Mouse (Mus musculus) intestine, embryonic 14.5 days (tissue): ENCODE measurements at regions not wholly inside any gene's neighbourhood (a gene's known extent, or its start where the extent isn't known, plus 50 kb on each side); places are given as distances from the start of the nearest gene placed in this dataset.

Experiments
- ATAC-seq: fragments of 200-750 bp; cut with Nextera tagmentation; replicated peaks from 2 replicates; pipeline ENCODE4 v1.8.0; 2017; ENCODE audit warnings: low read depth, moderate number of reproducible peaks, moderate TSS enrichment, moderate library complexity; ENCODE audit not compliant: low FRiP score, low TSS enrichment
- DNase-seq: peaks from one replicate; pipeline ENCODE4 v3.0.0-alpha.2; 2018; ENCODE audit warnings: low spot score
- H3K27ac ChIP-seq: fragments of 300-500 bp; sonication (generic); 2 replicates; pipeline ENCODE4 v1.5.1; 2014; ENCODE audit warnings: low read depth, mild to moderate bottlenecking, control low read depth
- H3K27me3 ChIP-seq: fragments of 300-500 bp; sonication (generic); replicated peaks from 2 replicates; pipeline ENCODE4 v1.6.1; 2014; ENCODE audit warnings: low read length, control low read depth; ENCODE audit not compliant: control insufficient read depth, insufficient read depth
- H3K36me3 ChIP-seq: fragments of 300-500 bp; sonication (generic); 2 replicates; pipeline ENCODE4 v1.6.1; 2014; ENCODE audit warnings: low read length, control low read depth; ENCODE audit not compliant: control insufficient read depth, insufficient read depth
- H3K4me1 ChIP-seq: fragments of 300-500 bp; sonication (generic); replicated peaks from 2 replicates; pipeline ENCODE4 v1.6.1; 2014; ENCODE audit warnings: low read length, control low read depth, mixed read lengths; ENCODE audit not compliant: control insufficient read depth, insufficient read depth
- H3K4me2 ChIP-seq: fragments of 300-500 bp; sonication (generic); 2 replicates; pipeline ENCODE4 v1.6.1; 2014; ENCODE audit warnings: low read length
- H3K4me3 ChIP-seq: fragments of 300-500 bp; sonication (generic); 2 replicates; pipeline ENCODE4 v1.5.1; 2014; ENCODE audit warnings: low read depth, low read length, control low read depth, mixed read lengths
- H3K9ac ChIP-seq: fragments of 300-500 bp; sonication (generic); 2 replicates; pipeline ENCODE4 v1.6.1; 2014; ENCODE audit warnings: mild to moderate bottlenecking, low read length
- H3K9me3 ChIP-seq: fragments of 300-500 bp; sonication (generic); 2 replicates; pipeline ENCODE4 v1.6.1; 2016; ENCODE audit warnings: low read length, control low read depth; ENCODE audit not compliant: control insufficient read depth
- WGBS: fragments of 180-500 bp; shearing (Covaris S2); extraction: QIAGEN DNeasy Blood & Tissue Kit; methylation state at CpG from one replicate; pipeline ENCODE4 v1.1.7; 2014; 5-methylcytosine and 5-hydroxymethylcytosine counted together

GRCm38 (mm10) chr13:107835756-107836385 lies 208.4 kb upstream of the Smim15 start:
- Histone ChIP-seq H3K27ac (no peak overlapping the region), H3K9me3 (no peaks in the 10 kb centered on the region), H3K9ac (no peak overlapping the region), H3K27me3 (no peaks in the 10 kb centered on the region), H3K4me3 (no peak overlapping the region), H3K36me3 (no peaks in the 10 kb centered on the region), H3K4me1 (peaks cover 29% of the 10 kb centered on the region), H3K4me2 (no peak overlapping the region)
- ATAC-seq, result no peak
- DNase-seq, result no peak
- WGBS, result 59% methylated on average over 9 of the region's 9 CpGs

DNA sequence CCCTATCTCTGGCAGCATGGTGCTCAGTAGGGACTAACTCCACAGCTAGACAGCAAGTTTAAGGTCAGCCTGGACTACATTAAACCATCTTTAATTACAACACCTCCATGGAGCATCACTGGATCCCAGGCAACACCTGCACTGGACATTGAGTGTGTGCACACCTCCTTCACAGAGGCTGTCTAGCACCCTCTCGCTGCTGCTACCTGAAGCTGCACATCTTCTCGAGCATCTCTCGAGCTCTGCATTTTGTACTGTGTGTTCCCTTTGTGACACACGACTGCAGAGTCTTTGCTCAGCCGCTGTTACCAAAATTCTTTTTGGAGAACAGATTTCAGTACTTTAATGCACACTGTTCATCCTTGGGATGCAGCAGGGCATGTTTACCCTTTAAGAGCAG lies 212.2 kb upstream of the Smim15 start:
- H3K9me3 ChIP-seq, result no peaks in the 10 kb centered on the region
- H3K27me3 ChIP-seq, result no peaks in the 10 kb centered on the region
- ATAC-seq (no peak), DNase-seq (no peak)
- H3K4me1 ChIP-seq, result peaks cover 15% of the 10 kb centered on the region
- WGBS, result 56% methylated on average over 5 of the region's 5 CpGs
- no peaks in the 10 kb centered on the region for H3K36me3 ChIP-seq
- H3K27ac ChIP-seq, result no peak overlapping the region
- no peak overlapping the region for H3K4me2 ChIP-seq
- H3K9ac ChIP-seq, result no peak overlapping the region
- no peak overlapping the region for H3K4me3 ChIP-seq

- no peak overlapping the region for H3K27ac ChIP-seq
- H3K27me3 ChIP-seq, result no peaks in the 10 kb centered on the region
- H3K9ac ChIP-seq, result no peak overlapping the region
- H3K4me3 ChIP-seq, result peak overlapping the region; percentile 20; the same call in 1 of the 2 replicates
- H3K9me3 ChIP-seq, result no peaks in the 10 kb centered on the region
- H3K36me3 ChIP-seq, result no peaks in the 10 kb centered on the region
- ATAC-seq (peak; percentile 100), DNase-seq (peak; percentile 94)
- WGBS, result 2% methylated on average over 17 of the region's 17 CpGs
- H3K4me1 ChIP-seq, result peaks cover 21% of the 10 kb centered on the region
- H3K4me2 ChIP-seq, result peak overlapping the region; percentile 42
Measured at GRCm38 (mm10) chr13:107831221-107831681, 213.0 kb upstream of the Smim15 start.

GRCm38 (mm10) chr13:107830281-107830680 lies 214.0 kb upstream of the Smim15 start:
- H3K27me3 ChIP-seq, result no peaks in the 10 kb centered on the region
- H3K9me3 ChIP-seq, result no peaks in the 10 kb centered on the region
- peaks cover 18% of the 10 kb centered on the region for H3K4me1 ChIP-seq
- H3K27ac ChIP-seq, result no peak overlapping the region
- no peak overlapping the region for H3K4me2 ChIP-seq
- DNase-seq (no peak), ATAC-seq (no peak)
- WGBS, result 45% methylated on average over 2 of the region's 2 CpGs
- H3K9ac ChIP-seq, result no peak overlapping the region
- no peak overlapping the region for H3K4me3 ChIP-seq
- H3K36me3 ChIP-seq, result no peaks in the 10 kb centered on the region

GRCm38 (mm10) chr13:107829861-107830260 lies 214.4 kb upstream of the Smim15 start:
- H3K9ac ChIP-seq, result no peak overlapping the region
- no peaks in the 10 kb centered on the region for H3K9me3 ChIP-seq
- no peaks in the 10 kb centered on the region for H3K27me3 ChIP-seq
- DNase-seq (no peak), ATAC-seq (no peak)
- H3K4me3 ChIP-seq, result no peak overlapping the region
- H3K27ac ChIP-seq, result no peak overlapping the region
- 95% methylated on average over 4 of the region's 4 CpGs for WGBS
- no peaks in the 10 kb centered on the region for H3K36me3 ChIP-seq
- peaks cover 18% of the 10 kb centered on the region for H3K4me1 ChIP-seq
- H3K4me2 ChIP-seq, result no peak overlapping the region

GRCm38 (mm10) chr13:107825636-107826035 lies 218.6 kb upstream of the Smim15 start:
- ATAC-seq (no peak), DNase-seq (no peak)
- no peak overlapping the region for H3K27ac ChIP-seq
- H3K36me3 ChIP-seq, result no peaks in the 10 kb centered on the region
- 73% methylated on average over 4 of the region's 4 CpGs for WGBS
- no peaks in the 10 kb centered on the region for H3K27me3 ChIP-seq
- H3K9ac ChIP-seq, result no peak overlapping the region
- H3K4me2 ChIP-seq, result no peak overlapping the region
- H3K4me3 ChIP-seq, result no peak overlapping the region
- no peaks in the 10 kb centered on the region for H3K9me3 ChIP-seq
- peaks cover 9% of the 10 kb centered on the region; the same call in 1 of the 2 replicates for H3K4me1 ChIP-seq

- H3K9ac ChIP-seq, result no peak overlapping the region
- peaks cover 9% of the 10 kb centered on the region; the same call in 1 of the 2 replicates for H3K4me1 ChIP-seq
- no peak for DNase-seq
- no peak for ATAC-seq
- H3K4me3 ChIP-seq, result no peak overlapping the region
- H3K4me2 ChIP-seq, result no peak overlapping the region
- no peak overlapping the region for H3K27ac ChIP-seq
- no peaks in the 10 kb centered on the region for H3K36me3 ChIP-seq
- H3K27me3 ChIP-seq, result no peaks in the 10 kb centered on the region
- WGBS, result 51% methylated on average over 1 of the region's 1 CpGs
- H3K9me3 ChIP-seq, result no peaks in the 10 kb centered on the region
Measured at GRCm38 (mm10) chr13:107823342-107823741, 220.9 kb upstream of the Smim15 start.

DNA sequence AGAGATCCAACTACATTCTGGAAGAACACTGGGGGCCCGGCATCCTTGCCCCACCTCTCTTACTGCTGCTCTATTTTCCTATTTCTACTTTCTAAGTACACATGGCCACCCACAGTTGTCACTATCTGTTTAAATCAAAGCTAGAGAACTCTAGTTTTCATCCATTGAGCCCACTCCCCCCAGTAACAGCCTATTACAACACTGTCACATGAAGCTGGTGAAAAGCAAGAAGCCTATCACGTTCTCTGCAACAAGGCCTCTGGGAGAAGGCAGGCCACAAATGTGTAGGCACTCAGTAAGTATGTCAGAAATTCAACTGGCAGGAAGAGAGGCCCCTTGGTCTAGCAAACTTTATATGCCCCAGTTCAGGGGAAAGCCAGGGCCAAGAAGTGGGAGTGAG lies 222.0 kb upstream of the Smim15 start:
- peaks cover 9% of the 10 kb centered on the region; the same call in 1 of the 2 replicates for H3K4me1 ChIP-seq
- DNase-seq (no peak), ATAC-seq (no peak)
- no peaks in the 10 kb centered on the region for H3K36me3 ChIP-seq
- H3K27me3 ChIP-seq, result no peaks in the 10 kb centered on the region
- WGBS, result 79% methylated on average over 2 of the region's 2 CpGs
- H3K4me2 ChIP-seq, result no peak overlapping the region
- H3K9ac ChIP-seq, result no peak overlapping the region
- H3K27ac ChIP-seq, result no peak overlapping the region
- H3K9me3 ChIP-seq, result no peaks in the 10 kb centered on the region
- no peak overlapping the region for H3K4me3 ChIP-seq

GRCm38 (mm10) chr13:107813562-107814161 lies 230.6 kb upstream of the Smim15 start:
- no peak for DNase-seq
- Histone ChIP-seq H3K9ac (no peak overlapping the region), H3K4me3 (no peak overlapping the region), H3K4me1 (peaks cover 22% of the 10 kb centered on the region), H3K27ac (no peak overlapping the region), H3K27me3 (no peaks in the 10 kb centered on the region), H3K9me3 (no peaks in the 10 kb centered on the region), H3K4me2 (no peak overlapping the region), H3K36me3 (no peaks in the 10 kb centered on the region)
- ATAC-seq, result no peak
- whole genome bisulfite sequencing, result 58% methylated on average over 9 of the region's 9 CpGs
